Mouse (Mus musculus): ENCODE measurements at regions not wholly inside any gene's neighbourhood (a gene's known extent, or its start where the extent isn't known, plus 50 kb on each side); places are given as distances from the start of the nearest gene placed in this dataset.

GRCm38 (mm10) chr11:111558302-111559140, 492.6 kb downstream of the Kcnj2 start:
- DNase-seq (ENCODE audit: extremely low read depth, insufficient read length, low spot score), result no peak

DNA sequence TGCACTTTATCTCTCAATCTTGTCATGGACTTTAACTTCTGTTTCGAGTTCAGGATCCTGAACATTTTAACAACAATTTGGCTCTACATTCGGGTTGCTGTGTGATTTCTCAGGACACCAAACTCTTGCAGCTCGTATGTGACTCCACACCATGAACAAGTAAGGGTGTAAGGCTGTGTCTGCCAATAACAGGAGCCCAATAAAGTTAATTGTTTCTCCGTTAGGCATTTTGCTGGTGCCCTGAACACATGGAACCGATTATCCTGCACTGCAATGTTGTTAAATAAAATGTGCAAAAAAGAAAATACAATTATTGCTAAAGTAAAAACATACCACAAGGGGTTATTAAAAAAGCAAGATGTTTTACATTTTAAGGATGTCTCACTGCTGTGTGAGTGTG, 497.2 kb downstream of the Kcnj2 start:
- no peak for DNase-seq (ENCODE audit: extremely low read depth, insufficient read length, low spot score)

- no peak for DNase-seq (ENCODE audit: extremely low read depth, insufficient read length, low spot score)
Measured at GRCm38 (mm10) chr11:111568041-111568440, 502.1 kb downstream of the Kcnj2 start.

GRCm38 (mm10) chr11:111568876-111569275, 502.9 kb downstream of the Kcnj2 start:
- DNase-seq (ENCODE audit: extremely low read depth, insufficient read length, low spot score), result no peak

DNA sequence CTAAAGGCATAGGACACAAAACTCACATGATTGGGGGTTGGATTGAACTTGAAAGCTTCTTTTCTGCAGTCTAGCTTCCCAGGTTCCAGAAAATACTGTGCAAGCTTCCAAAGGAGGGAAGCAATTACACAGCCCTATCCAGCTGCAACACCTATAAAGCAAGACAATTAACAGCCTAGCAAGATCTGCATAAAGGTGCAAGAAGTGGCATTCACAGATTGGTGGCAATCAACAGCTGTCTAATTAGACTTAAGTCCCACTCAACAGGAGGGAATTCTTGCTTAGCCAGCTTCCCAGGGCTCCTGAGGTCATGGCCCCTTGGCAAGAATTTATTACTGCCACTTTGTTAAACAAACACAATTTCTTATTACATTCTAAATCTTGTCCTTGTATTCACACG, 511.9 kb downstream of the Kcnj2 start:
- no peak for DNase-seq (ENCODE audit: extremely low read depth, insufficient read length, low spot score)

DNA sequence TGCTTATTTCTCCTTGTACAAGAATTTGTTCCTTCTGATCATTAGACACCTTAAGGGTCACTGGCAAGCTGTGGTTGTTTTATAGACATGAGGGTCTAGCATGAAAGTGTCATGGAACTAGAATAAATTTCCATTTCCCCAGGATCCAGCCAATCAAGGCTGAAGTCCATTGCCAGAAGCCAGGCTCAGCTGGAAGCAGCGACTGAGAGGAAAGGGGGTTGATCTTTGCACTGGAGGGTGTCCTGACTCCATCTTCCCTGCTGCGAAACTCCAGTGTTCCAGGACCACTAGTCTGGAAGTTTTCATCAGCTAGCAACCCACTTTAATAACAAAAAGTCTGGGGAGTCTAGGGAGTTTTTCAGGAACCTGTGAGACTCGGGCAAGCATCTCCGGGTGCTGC, 517.0 kb downstream of the Kcnj2 start:
- no peak for DNase-seq (ENCODE audit: extremely low read depth, insufficient read length, low spot score)

- DNase-seq (ENCODE audit: extremely low read depth, insufficient read length, low spot score), result no peak
Measured at GRCm38 (mm10) chr11:111583606-111584005, 517.6 kb downstream of the Kcnj2 start.

DNA sequence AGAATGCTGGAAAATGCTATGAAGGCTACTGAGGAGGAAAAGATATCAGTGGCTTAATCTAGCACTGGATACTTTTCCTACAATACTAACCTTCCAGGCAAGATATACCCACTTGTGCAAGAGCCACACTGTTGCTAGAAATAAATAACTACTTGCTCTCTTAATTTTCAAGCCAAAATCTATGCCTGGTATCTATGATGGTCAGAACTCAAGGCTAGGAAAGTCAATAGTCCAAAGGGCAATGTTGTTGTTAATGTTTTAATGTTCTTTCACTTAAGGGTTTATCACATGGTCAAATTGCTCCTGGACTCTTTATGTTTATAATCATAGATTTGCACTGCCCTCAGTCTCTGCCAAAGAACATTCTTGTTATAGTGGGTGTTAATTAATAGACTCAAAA, 533.5 kb downstream of the Kcnj2 start:
- no peak for DNase-seq (ENCODE audit: extremely low read depth, insufficient read length, low spot score)

GRCm38 (mm10) chr11:111605146-111605545, 539.2 kb downstream of the Kcnj2 start:
- DNase-seq (ENCODE audit: extremely low read depth, insufficient read length, low spot score), result no peak

GRCm38 (mm10) chr11:111610522-111611015, 544.6 kb downstream of the Kcnj2 start:
- no peak for DNase-seq (ENCODE audit: extremely low read depth, insufficient read length, low spot score)

- DNase-seq (ENCODE audit: extremely low read depth, insufficient read length, low spot score), result no peak
Measured at GRCm38 (mm10) chr11:111643603-111644002, 577.6 kb downstream of the Kcnj2 start.

- no peak for DNase-seq (ENCODE audit: extremely low read depth, insufficient read length, low spot score)
Measured at GRCm38 (mm10) chr11:111652882-111653281, 586.9 kb downstream of the Kcnj2 start.

DNA sequence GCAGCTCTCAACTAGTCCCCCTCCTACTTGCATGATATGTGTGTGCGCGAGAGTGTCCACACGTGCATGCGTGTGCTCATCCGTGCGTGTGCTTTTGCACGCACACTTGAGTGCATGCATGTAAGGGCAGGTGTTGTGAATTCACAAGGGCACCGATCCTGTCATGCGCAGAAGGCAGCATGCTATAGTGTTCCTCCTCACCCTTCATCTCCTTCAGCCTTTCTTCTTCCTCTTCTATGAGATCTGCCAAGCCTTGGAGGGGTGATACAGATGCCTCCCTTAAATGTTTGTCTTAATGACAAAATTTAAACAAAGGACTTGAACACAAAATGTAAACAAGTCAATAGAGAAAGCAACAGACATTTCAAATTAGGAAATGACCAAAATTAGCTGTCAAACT, 591.8 kb downstream of the Kcnj2 start:
- no peak for DNase-seq (ENCODE audit: extremely low read depth, insufficient read length, low spot score)

DNA sequence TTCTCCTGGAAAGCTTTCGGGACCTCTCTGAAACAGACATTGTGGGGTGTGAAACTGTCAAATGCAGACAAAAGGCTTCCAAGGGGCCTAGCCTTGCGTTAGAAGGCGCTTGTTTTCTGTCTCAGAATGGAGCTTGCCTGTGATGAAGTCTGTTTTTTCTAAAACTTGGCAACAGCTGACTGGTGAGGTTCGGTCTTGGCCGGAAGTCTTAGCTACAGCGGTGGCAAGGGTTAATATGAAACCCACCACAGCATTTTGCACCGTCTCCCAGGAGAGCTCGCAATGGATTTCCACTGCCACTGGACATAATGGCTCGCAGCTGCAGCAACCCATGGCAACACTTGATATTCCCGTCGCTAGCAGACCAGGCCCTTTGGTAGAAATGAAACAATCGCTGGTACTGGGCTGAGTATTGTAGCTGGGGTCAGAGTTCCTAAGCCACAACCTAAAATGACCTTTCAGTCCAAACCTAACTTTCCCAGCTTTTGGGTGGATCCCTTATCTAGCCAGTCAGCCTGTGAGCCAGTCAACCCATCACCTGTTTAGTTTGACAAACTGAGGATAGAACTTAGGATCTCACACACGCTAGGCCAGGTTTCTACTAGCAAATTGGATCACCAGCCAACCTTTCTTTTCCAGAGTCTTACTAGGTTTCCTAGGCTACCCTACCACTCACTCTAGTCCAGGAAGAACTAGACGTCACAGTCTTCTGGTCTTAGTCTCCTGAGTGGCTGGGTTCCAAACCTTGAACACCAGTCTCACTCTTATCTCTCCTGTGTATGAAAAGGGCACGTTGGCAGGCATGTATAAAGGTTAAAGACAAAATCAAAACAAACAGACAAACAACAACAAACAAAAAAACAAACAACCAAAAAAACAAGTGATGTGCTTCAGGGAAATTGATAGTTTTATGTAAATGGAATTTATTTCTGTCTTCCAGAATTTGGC, 592.7 kb downstream of the Kcnj2 start:
- DNase-seq (ENCODE audit: extremely low read depth, insufficient read length, low spot score), result no peak

DNA sequence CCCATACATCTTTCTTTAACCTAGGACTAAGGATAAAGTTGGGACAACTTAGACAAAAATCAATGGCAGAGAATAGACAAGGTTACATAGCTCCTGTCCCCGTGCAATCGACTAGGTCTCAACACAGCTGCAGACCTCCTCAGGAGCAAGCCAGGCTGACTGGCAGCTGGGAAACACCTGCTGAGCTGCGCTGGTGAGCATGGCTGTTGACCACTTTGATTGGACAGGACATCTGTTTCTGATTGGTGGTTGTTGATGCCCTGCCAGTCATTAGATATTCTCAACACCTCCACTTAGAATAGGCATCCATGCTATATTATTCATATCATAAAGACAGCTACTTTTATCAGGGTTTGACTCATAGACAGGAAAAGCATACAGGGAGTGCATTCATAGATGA, 597.3 kb downstream of the Kcnj2 start:
- no peak for DNase-seq (ENCODE audit: extremely low read depth, insufficient read length, low spot score)

DNA sequence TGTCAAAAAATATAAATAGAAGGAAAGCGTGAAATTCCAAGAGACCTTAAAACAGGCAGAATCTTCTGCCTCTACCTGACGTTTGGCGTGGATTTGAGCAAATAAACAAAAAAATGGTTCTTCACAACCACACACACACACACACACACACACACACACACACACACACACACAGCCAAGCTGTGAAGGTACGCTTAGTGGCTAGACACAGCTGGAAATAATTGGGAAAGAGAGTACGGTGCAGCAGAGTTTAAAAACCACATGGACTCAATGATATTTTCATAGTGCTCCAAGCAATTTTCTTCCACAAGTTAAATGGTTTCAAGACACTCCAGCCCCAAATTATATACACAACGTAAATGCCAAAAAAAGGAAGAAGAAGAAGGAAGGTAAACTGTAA, 600.4 kb downstream of the Kcnj2 start:
- DNase-seq (ENCODE audit: extremely low read depth, insufficient read length, low spot score), result no peak

GRCm38 (mm10) chr11:111671865-111672264, 605.9 kb downstream of the Kcnj2 start:
- no peak for DNase-seq (ENCODE audit: extremely low read depth, insufficient read length, low spot score)

DNA sequence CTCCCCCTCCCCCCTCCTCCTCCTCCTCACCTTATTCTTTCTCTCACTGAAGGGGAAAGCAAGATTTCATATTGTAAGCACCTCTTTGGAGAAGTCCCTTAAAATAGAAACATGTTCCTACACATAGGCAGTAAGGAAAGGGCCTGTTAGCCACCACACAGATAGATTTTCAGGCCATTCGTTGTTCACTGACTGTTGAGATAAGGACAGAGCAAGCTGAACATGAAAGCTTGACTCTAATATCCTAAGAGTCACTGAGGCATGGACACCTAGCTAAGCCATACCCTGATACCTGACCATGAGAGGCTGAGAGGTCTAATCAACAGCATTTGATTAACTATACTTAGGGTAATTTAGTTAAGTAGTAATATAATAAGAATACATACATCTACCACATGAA, 609.7 kb downstream of the Kcnj2 start:
- DNase-seq (ENCODE audit: extremely low read depth, insufficient read length, low spot score), result no peak

- no peak for DNase-seq (ENCODE audit: extremely low read depth, insufficient read length, low spot score)
Measured at GRCm38 (mm10) chr11:111682341-111682740, 616.4 kb downstream of the Kcnj2 start.

DNA sequence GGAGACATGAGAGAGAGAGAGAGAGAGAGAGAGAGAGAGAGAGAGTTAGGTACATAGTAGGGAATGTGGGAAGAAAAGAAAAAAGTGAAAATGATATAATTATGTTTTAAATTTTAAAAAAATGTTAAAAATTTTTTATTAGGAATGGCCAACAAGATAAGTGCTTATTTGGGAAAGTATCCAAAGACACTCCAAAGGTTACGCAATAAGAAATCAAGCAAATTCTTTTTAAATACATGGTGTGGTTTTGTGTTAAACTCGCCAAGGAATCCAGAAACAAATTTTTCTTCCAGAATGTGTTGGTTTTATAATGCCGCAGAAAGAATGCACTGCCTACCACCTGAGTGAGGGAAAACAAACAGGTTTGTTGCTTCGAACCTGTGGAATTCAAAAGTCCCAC, 617.9 kb downstream of the Kcnj2 start:
- DNase-seq (ENCODE audit: extremely low read depth, insufficient read length, low spot score), result no peak

DNA sequence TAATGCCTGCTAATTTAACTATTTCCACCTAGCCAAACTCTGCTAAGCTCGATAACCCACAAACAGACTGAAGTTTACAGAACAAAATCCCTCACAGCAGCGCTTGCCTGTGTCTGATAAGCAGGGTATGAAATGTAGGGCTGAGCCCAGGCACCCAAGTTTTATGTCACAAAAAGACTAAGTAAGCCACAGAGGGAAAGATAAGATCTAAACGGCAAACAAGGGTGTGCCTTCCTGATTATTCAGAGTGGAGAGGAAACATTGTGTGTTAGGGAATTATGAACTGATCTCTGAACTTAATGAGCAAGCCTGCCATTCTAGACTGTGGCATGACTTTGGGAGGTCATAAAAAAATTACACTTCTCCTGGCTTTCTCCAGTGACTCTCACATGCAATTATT, 621.8 kb downstream of the Kcnj2 start:
- DNase-seq (ENCODE audit: extremely low read depth, insufficient read length, low spot score), result no peak
